Mouse (Mus musculus) natural killer cell, adult 2 months (primary cell): ENCODE data around the gene Hipk4.
A peak's percentile ranks its signal among the peaks of the same experiment; 100 is the strongest.

Experiments used
- DNase-seq, 2 experiments: peaks; one replicate each; pipeline ENCODE4 v3.0.0; 2022; ENCODE audit warnings: low spot score in 2 of 2

Gene Hipk4

DNA sequence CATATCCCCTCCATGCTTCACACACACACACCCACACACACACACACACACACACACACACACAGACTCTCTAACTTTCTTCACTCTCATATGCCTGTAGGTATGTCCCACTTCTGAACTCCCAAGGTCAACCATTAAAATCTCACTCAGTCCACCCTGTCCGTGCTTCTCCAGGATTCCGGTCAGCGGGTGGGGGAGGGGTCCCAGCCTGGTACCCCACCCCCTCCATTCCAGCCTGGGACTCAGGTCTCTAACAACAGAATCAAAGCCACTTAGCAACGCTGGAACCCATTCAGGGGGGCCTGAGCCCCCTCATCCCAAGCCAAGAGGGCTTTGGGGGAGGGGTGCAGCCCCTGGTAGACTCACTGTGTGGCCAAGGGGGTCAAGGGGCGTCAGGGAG is at the start of gene Hipk4:
TSS of gene Hipk4 (plus strand) at position 301 of the 400 bp plus-strand sequence.
- no peak for DNase-seq

DNA sequence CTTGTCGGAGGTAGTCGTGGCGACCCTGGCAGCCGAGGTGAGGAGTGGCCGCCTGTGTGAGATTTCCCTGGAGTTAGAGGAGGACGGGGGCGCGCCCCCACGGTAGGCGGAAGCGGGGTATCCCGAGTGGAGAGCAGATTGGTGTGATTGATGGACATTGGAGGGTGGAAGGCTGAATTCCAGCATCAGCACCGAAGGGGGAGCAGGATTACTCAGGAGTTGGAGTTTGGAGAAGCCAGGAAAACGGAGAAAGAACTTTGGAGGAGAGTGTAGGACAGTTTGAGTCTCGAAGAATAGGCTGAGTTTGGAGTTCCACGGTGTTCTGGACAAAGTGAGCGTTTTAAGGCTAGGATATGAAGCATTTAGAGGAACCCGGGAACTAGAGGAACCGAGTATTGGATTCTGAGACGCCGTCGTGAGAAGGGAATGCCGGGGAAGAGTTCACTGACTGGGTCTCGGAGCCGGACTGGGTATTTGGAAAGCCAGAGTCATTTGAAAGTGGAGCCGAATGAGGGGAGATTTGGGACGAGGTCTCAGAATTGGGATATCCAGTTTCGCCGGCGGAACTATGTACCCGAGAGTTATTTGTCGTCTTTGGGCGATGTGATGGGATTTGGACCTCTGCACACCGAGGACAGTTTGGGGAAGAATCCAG is 49.1 kb upstream of the Hipk4 start:
- DNase-seq, result no peak

DNA sequence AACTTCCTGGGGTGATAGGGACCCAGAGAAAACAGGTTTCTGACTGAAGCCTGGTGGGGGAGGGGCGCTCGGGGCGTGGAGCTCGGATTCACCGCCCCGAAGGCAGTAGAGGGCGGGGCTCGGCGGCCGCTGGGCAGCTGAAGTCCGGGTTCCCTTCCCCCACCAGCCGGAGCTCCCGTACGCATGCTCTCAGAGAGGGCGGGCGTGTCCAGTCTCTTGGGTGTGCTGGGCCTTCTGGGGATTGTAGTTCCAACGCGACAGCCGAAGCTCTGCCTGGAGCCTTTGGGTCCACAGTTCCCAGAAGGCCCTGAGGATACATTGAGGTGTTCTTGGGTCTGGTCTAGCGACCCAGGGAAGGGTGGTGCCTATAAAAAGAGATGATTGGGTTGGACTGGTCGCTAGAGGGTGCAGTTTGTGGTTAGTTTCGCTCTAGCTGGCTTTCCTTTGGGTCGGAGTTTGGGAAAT is 48.5 kb upstream of the Hipk4 start:
- peak; percentile 97 for DNase-seq

DNA sequence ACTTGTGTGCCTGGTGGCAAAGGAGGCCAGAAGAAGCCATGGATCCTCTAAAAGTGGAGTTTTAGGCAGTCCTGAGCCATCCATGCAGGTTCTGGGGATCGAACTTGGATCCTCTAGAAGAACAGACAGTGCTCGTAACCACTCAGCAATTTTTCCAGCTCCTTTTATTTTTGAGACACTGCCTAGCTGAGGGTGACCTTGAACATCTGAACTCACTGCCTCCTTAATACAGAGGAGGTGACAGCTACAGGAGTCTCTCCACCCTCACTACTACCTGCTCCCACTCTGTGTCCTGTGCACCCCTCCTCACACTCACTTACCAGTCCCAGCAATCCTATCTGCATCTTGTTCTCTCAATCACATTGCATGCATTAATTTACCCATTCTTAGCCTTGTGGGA is 47.5 kb upstream of the Hipk4 start:
- DNase-seq, result no peak

DNA sequence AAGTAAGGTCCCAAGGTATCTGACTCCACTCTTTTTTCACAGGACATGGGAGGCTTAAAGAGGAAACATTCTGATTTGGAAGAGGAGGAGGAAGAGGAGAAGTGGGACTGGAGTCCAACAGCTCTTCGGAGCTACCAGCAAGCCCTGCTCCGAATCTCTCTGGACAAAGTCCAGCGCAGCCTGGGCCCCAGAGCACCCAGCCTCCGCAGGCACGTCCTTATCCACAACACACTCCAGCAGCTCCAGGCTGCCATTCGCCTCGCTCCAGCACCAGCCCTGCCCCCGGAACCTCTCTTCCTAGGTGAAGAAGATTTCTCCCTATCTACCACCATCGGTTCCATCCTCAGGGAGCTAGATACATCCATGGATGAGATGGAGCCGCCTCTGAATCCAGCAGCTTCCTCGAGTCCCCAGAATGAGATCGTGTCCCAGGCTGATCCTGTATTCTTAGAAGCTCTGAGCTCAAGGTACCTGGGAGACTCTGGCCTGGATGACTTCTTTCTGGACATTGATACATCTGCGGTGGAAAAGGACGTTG is 46.9 kb upstream of the Hipk4 start:
- no peak for DNase-seq

DNA sequence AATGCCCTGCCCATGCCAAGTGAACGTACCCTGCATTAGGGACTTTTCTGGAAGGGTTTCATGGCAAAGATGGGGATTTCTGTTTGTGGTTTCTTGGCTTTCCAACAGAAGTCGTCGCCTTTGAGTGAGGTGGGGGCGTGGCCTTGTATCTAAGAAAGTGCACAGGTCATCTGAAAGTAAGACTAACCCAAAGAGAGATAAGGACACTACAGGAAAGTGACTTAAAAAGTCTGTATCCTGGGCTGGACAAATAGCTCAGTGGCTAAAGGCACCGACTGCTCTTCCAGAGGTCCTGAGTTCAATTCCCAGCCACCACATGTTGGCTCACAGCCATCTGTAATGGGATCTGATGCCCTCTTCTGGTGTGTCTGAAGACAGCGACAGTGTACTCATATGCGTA is 44.5 kb upstream of the Hipk4 start:
- no peak for DNase-seq

DNA sequence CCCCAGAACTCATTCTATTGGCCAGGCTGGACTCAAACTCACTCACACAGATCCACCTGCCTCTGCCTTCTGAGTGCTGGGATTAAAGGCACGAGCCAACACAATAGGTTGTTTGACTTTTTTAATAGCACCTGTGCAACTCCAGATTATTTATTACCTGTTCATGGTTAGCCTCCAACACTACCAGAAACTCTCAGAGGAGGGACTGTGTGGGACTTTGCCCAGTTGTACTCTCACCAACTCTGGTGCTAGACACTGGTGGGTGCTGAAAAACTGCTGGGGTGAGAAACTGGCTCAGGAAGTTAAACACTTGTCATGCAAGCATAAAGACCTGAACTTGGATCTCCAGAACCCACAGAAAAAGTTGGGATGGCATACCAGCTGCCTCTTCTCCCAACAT is 43.3 kb upstream of the Hipk4 start:
- DNase-seq, result no peak

DNA sequence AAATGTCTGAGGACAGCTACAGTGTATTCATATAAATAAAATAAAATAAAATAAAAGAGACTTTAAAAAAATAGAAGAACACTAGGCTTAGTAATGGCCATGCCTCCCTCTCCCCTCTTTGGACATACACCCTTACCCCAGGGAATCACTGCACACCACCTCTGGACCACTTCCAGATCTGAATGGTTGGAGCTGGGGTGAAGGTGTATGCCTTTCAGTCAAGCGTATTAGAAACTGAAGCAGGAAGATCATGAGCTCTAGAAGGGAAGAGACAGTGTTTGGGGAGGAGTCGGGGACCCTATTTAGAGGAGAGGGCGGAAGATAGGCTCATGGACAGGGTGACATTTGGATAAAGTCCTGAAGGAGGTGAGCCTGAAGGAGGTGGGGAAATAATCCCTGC is 42.6 kb upstream of the Hipk4 start:
- DNase-seq, result no peak

DNA sequence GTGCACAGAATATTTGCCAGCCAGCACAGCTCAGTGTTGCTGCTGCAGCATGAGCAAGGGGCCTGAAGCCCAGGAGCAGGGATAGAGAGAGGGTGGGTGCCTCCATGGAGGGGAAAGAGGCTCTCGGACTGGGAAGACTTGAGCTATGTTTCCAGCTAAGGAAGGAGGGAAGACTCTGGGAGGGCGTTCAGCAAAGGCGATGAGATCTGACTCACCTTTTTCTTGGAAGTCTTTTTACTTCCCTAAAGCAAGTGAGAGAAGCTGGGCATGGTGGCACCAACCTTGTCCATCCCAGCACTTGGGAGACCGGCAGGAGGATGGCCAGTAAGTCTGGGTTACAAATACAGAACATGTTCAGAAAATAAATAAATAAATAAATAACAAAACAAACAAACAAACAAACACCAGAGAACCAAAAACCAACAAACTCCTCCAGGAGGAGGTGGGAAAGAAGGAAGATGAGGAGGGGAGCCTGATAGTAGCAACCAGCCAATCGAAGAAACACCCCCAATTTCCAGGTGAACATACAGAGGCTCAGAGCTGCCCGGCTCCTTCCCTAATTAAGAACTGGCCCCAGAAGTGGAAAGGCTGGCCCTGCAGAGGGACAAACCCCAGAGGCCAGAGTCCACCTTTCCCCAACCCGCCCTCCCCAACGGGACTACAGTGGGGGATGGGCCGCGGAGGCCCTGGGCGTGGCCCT is 42.0 kb upstream of the Hipk4 start:
- no peak for DNase-seq

DNA sequence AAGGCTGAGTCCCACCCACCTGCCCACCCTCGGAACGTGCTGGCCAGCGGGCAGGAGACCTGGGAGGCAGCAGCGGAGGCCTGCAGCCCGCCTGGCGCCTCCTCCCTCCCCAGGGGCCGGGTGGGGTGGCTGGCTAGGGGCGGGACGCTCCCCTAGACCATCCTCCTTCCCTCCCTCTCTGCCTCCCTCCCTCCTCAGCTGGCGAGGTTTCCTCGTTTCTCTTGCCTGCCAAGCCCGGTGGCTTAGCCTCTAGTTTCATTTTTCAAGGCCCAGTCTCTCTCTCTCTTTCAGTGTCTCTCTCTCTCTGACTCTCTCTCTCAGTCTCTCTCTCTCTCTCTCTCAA is 41.5 kb upstream of the Hipk4 start:
- peak; percentile 54 to 57 for DNase-seq

DNA sequence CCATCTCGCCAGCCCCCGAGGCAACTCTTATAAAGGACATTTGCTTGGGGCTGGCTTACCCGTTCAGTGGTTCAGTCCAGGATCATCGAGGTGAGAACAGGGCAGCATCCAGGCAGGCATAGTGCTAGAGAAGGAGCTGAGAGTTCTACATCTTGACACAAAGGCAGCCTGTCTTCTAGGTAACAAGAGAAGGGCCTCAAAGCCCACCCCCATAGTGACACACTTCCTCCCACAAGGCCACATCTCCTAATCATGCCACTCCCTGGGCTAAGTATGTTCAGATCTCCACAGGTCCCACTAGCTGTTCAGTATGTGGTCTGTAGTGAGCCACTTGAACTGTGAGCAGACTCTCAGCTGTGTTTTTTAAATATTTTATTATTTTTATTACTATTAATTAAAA is 39.2 kb upstream of the Hipk4 start:
- DNase-seq, result no peak

DNA sequence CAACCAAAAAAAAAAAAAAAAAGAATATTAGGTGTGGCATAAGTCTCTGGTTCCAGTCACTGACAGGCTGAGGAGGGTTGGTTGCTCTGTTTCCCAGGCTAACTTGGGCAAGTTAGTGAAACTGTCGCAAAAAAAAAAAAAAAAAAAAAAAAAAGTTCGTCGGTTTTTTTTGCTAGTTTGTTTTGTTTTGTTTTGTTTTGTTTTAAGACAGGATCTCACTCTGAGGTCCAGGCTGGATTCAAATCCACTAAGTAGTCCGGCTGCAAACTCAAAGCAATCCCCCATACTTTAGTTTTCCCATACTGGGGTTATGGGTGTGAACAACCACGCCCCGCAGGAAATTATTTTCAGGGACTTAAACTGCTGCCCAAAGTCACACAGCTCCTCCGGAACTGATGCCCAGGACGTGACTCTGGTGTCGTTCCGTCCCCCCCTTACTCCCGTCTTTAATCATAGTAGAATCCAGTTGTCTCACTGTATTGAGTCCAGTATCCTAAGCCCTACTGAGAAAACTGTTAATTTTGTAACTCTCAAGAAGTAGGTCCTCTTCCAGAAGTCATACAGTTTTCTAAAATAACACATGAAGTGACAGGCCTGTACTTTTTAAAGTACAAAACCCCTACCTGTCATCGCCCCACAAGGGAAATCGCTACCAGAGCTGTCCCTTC is 36.8 kb upstream of the Hipk4 start:
- no peak for DNase-seq

DNA sequence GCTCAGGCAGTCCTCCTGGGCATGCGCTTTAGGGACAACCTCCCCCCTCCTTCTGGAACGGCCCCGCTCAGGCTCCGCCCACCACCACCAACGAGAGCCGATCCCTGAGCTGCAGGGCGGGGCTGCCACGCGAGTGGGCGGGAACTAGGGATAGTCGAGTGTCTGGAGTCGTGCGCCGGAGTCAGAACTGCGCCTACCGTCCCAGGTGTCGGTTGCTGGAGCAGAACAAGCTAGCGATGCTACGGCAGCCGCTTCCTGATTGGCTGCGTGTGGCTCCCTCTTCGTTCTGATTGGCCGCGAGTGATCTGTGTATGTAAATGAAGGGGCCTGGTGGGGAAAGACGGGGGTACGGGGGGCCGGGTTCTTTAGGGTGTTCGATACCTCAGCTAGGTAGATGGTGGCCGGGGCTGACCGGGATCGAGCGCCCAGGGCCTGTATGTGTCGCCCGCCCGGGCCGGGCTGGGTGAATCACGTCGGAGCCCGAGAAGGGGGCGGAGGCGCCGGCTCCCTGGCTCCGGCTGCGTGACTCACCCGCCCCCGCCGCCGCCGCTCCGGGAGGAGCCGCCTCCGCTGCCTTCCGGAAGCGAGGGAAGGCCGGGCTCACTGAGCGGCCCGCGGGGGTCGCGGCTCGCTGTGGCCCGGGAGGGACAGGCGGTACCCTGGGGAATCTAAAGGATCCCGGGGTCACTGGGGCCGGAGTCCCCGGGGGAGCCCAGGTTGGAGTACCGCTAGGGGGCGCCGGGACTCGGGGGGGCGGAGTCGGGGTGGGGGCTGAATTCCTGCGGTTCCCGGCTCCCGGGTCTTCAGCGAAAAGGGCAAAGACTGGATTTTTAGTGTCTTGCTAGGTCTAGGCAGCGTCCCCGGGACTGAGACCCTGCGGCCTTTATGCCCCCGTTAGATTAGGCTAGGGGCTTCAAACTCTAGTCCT is 36.0 kb upstream of the Hipk4 start, which contains the start of gene Sertad1:
TSS of gene Sertad1 (plus strand) at position 141 of the 928 bp plus-strand sequence.
- DNase-seq, result peak; percentile 100

DNA sequence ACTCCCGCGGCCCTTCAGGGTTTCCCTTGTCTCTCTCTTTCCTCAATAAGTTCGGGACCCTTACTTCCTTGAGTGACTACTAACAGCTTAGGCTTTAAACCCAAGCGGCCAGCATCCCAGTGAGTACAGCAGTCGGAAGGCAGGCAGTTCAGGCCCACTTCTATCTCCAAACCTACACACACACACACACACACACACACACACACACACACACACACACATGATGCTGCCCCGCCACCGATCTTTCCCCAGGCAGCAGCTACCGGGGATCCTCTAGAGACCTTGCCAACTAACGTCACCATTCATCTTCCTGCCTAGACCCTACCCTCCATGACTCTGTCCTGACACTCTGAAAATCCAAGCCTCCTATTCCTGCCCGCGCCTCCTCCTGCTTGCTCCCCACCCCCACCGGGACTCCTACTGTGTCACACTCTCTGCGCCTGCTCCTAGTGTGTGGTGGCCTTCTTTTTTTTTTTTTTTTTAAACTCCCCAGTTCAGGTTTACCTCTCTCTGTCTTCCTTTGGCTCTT is 35.3 kb upstream of the Hipk4 start:
- peak in 1 of 2 experiments; percentile 16 for DNase-seq

DNA sequence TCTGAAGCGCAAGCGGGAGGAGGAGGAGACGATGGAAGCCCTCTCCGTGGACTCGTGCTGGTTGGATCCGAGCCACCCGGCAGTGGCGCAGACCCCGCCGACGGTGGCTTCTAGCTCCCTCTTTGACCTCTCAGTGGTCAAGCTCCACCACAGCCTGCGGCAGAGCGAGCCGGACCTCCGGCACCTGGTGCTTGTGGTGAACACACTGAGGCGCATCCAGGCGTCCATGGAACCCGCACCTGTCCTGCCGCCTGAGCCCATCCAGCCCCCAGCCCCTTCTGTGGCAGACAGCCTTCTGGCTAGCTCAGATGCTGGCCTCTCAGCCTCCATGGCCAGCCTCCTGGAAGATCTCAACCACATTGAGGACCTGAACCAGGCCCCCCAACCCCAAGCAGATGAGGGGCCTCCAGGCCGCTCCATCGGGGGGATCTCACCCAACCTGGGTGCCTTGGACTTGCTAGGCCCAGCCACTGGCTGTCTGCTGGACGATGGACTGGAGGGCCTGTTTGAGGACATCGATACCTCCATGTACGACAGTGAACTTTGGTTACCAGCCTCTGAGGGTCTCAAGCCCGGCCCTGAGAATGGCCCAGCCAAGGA is 33.7 kb upstream of the Hipk4 start:
- no peak for DNase-seq

DNA sequence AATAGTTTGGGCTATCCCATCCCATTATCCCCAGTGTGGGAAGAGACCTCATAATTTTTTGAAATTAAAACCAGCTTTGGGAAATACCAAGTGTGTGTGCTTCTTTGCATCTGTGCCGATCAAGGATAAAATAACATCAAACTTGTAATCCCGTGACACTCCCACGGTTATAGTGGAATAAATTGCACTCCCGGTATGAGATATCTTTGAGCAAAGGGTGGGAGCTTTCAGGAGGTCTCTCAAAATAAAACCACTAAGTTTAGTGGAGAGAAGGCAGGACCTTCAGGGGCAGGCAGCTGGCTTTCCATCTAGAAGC is 32.9 kb upstream of the Hipk4 start:
- no peak for DNase-seq

DNA sequence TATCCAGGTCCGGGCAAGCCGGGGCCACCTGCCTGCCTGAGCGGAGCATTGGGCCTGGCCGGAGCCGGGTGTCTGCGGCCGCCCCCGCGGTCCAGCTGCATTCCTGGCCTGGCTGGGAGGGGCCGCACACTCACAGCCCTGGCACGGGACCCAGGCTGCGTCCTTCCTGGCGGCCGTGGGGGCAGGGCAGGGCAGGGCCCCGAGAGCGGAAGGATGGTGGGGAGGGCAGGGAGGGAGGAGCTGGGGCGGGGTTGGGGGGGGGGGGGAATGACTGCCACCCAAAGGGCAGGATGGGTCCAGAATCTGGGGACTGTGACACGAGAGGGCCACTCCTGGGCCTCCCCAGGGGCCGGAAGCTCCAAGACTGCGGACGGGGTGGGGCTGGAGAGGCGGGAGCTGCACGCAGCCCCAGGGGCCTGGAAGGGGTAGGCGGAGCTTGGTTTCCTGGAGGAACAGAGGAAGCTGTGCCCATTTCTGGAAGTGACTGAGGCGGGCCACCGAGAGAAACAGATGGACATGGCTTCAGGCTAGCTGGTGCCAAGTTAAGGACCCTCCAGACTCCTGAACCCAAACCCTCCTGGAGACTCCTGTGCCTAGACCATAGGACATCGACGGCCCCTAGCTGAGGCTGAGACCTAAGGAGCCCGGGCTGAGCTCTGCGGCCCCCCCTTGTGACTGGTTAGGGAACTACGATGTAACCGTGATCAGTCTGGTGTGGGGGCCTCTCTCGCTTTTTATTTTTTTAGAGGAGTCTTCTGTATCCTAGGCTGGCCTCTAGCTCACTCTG is 32.3 kb upstream of the Hipk4 start:
- peak; percentile 85 to 88 for DNase-seq

DNA sequence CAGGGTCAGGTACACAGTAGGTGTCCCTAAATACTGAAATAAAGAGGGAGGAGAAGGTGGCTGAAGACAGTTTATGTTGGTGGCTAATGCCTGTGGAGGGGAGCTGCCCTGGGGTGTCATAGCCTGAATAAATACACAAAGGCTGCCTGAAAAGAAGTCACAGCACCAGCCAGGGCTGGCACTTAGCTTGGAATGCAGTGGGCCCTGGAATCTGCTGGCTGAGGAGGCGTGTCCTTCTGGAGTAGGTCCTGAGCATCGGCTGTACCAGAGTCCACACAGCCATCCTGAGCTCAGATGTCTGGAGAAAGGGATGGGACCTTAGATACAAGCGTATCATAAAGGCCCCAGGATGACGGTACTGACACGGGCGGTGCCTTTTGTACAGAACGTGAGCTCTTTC is 31.2 kb upstream of the Hipk4 start:
- no peak for DNase-seq

DNA sequence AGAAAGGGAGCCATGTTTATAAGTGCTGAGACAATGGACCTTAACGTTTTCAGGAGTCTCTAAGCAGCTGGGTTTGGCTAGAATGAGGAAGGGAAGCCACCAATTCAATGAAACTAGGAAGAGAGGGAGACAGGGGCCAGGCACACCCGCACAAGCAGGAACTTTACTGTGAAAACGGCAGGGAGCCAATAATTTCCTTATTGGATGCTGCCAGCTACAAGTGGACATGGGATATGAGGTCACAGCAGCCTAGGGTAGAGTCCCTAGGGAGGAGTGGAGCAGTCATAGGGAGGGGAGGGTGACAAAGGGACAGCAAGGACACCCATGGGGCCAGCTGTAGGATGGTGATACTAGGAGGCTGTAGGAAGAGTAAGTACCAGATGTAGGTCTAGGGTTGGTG is 30.0 kb upstream of the Hipk4 start:
- DNase-seq, result no peak

DNA sequence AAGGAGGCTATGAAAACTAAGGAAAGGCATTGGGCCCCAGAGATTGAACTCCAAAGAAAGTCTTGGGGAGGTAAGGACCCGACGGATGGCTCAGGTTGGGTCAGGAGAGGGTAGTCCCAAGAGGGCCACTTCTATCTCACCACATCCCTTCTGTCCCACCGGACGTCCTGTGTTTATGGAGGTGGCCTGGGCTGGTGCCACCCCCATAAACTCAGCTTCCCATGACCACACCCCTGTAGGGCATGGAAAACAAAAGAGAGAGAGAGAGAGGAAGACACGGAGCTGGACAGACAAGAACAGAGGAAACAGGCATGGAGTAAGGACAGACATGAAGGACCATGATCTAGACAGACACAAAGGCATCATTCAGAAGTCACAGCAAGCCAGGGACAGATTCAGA is 29.6 kb upstream of the Hipk4 start:
- DNase-seq, result no peak
